Mouse (Mus musculus): ENCODE results near the gene Gm21988. TPM values are rescaled to one million over a fixed set of nuclear protein-coding genes. Genes with fewer than 3 reads are reported as not detected.

Gene Gm21988
- total RNA-seq, 1 experiment, result 2.4 TPM

- Histone ChIP-seq H3K4me3 (ENCODE audit: insufficient read depth in 1 of 2, low read depth in 1 of 2, low read length in 2 of 2, poor library complexity in 1 of 2, severe bottlenecking in 1 of 2) (no peak overlapping the region), H3K4me1 (ENCODE audit: control insufficient read depth in 2 of 2, insufficient read depth in 2 of 2, low read length in 2 of 2, poor library complexity in 1 of 2) (peaks cover 2 to 18% of the 10 kb centered on the region in 2 experiments; a peak in 2 of 4 replicates), H3K9me3 (ENCODE audit: control insufficient read depth, insufficient read depth, low read depth, low read length) (no peaks in the 10 kb centered on the region), H3K36me3 (ENCODE audit: control insufficient read depth, insufficient read depth, low read length, poor library complexity, severe bottlenecking) (peaks cover 9% of the 10 kb centered on the region), H3K9ac (ENCODE audit: insufficient read depth, low read depth, low read length, poor library complexity, severe bottlenecking) (no peak overlapping the region), H3K27ac (ENCODE audit: insufficient read depth, low read depth, low read length, poor library complexity, severe bottlenecking) (no peak overlapping the region)
- TF ChIP-seq HCFC1 (IDR thresholded peaks at IDR 0.05; ENCODE audit: borderline replicate concordance, insufficient read depth, low read length) (no peak), ZNF384 (IDR thresholded peaks at IDR 0.05; ENCODE audit: low read depth, low read length) (no peak), ZC3H11A (IDR thresholded peaks at IDR 0.05; ENCODE audit: borderline replicate concordance, low read depth, low read length) (no peak), CHD2 (IDR thresholded peaks at IDR 0.05; ENCODE audit: low read depth, low read length) (no peak), MAFK (IDR thresholded peaks at IDR 0.05; ENCODE audit: insufficient read depth, low read depth, low read length) (no peak)
- in situ Hi-C loops (cut with MboI; ENCODE audit: low sequenced_read_pairs in 2 of 2, unreplicated experiment in 2 of 2), result loop anchor here in 1 of 2 experiments (10.0 kb wide), 1 partner anchor 281 kb away; the partner anchor contains the start of gene Ybx2
- no peak for DNase-seq (ENCODE audit: low read depth, low spot score)
Observed at GRCm38 (mm10) chr11:70216103-70216502, 23.5 kb downstream of the Gm21988 start.

- H3K9me3 ChIP-seq (ENCODE audit: control insufficient read depth, insufficient read depth, low read depth, low read length), result no peaks in the 10 kb centered on the region
- H3K36me3 ChIP-seq (ENCODE audit: control insufficient read depth, insufficient read depth, low read length, poor library complexity, severe bottlenecking), result peaks cover 9% of the 10 kb centered on the region
- DNase-seq (ENCODE audit: low read depth, low spot score), result no peak
- in situ Hi-C loops (cut with MboI; ENCODE audit: low sequenced_read_pairs in 2 of 2, unreplicated experiment in 2 of 2), result loop anchor here in 1 of 2 experiments (10.0 kb wide), 1 partner anchor 280 kb away; the partner anchor contains the start of gene Ybx2
- H3K4me1 ChIP-seq (ENCODE audit: control insufficient read depth in 2 of 2, insufficient read depth in 2 of 2, low read length in 2 of 2, poor library complexity in 1 of 2), result peaks cover 2 to 21% of the 10 kb centered on the region in 2 experiments; a peak in 2 of 4 replicates
- no peak for TF ChIP-seq HCFC1 (IDR thresholded peaks at IDR 0.05; ENCODE audit: borderline replicate concordance, insufficient read depth, low read length)
- TF ChIP-seq MAFK (IDR thresholded peaks at IDR 0.05; ENCODE audit: insufficient read depth, low read depth, low read length), result no peak
- no peak for TF ChIP-seq ZC3H11A (IDR thresholded peaks at IDR 0.05; ENCODE audit: borderline replicate concordance, low read depth, low read length)
- TF ChIP-seq ZNF384 (IDR thresholded peaks at IDR 0.05; ENCODE audit: low read depth, low read length), result no peak
- TF ChIP-seq CHD2 (IDR thresholded peaks at IDR 0.05; ENCODE audit: low read depth, low read length), result no peak
- no peak overlapping the region for H3K27ac ChIP-seq (ENCODE audit: insufficient read depth, low read depth, low read length, poor library complexity, severe bottlenecking)
- H3K9ac ChIP-seq (ENCODE audit: insufficient read depth, low read depth, low read length, poor library complexity, severe bottlenecking), result peak overlapping the region; percentile 32; the same call in 1 of the 2 replicates
- H3K4me3 ChIP-seq (ENCODE audit: insufficient read depth in 1 of 2, low read depth in 1 of 2, low read length in 2 of 2, poor library complexity in 1 of 2, severe bottlenecking in 1 of 2), result peak overlapping the region; percentile 37 to 63; a peak in 3 of 4 replicates
Observed at GRCm38 (mm10) chr11:70215301-70215700, 24.3 kb downstream of the Gm21988 start.

DNA sequence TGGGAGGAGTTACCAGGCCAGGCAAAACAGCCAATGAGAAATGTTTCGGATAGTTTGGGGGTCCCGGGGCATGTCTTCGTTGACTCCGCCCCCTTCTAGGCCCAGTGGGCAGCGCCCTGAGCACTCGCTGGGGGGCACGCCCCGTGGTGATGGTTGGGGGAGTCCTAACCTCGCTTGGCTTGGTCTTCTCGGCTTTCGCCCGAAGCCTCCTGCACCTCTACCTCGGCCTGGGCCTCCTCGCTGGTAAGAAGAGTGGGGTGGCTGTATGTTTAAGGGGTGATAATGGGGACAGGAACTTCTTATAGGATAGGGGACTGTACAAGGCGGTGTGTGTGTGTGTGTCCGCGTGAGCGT, 24.8 kb downstream of the Gm21988 start:
- TF ChIP-seq ZNF384 (IDR thresholded peaks at IDR 0.05; ENCODE audit: low read depth, low read length), result no peak
- peaks cover 9% of the 10 kb centered on the region for H3K36me3 ChIP-seq (ENCODE audit: control insufficient read depth, insufficient read depth, low read length, poor library complexity, severe bottlenecking)
- peak overlapping the region; percentile 26; the same call in 1 of the 2 replicates for H3K9ac ChIP-seq (ENCODE audit: insufficient read depth, low read depth, low read length, poor library complexity, severe bottlenecking)
- DNase-seq (ENCODE audit: low read depth, low spot score), result no peak
- in situ Hi-C loops (cut with MboI; ENCODE audit: low sequenced_read_pairs in 2 of 2, unreplicated experiment in 2 of 2), result loop anchor here in 1 of 2 experiments (10.0 kb wide), 1 partner anchor 280 kb away; the partner anchor contains the start of gene Ybx2
- H3K4me3 ChIP-seq (ENCODE audit: insufficient read depth in 1 of 2, low read depth in 1 of 2, low read length in 2 of 2, poor library complexity in 1 of 2, severe bottlenecking in 1 of 2), result peak overlapping the region; percentile 37 to 63
- H3K27ac ChIP-seq (ENCODE audit: insufficient read depth, low read depth, low read length, poor library complexity, severe bottlenecking), result no peak overlapping the region
- no peaks in the 10 kb centered on the region for H3K9me3 ChIP-seq (ENCODE audit: control insufficient read depth, insufficient read depth, low read depth, low read length)
- peaks cover 2 to 21% of the 10 kb centered on the region in 2 experiments; a peak in 2 of 4 replicates for H3K4me1 ChIP-seq (ENCODE audit: control insufficient read depth in 2 of 2, insufficient read depth in 2 of 2, low read length in 2 of 2, poor library complexity in 1 of 2)

DNA sequence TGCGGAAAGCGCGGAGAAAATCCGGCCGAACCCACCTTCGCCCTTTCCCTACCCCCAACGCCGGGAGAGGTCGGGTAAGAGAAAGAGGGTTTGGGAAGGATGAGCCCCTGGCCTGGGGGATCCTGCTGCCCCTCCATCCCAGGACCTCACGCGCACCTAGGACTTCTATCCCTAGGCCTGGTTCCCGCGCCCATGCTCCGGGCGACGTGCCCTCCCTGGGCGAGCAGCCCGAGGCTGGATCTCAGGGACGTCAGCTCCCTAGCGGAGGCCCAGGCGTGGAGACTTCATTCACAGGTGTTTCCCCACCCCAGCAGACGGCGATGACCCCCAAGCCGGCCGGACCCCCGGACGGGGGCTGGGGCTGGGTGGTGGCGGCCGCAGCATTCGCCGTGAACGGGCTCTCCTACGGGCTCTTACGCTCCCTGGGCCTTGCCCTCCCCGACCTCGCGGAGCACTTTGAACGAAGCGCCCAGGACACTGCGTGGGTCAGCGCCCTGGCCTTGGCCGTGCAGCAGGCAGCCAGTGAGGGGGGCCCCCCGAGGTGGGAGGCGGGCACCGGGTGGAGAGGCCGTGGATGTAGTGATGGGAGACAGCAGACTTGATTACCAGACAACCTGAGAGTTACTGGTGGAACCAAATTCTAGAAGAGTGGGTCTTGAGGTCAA, 25.3 kb downstream of the Gm21988 start:
- peaks cover 9% of the 10 kb centered on the region for H3K36me3 ChIP-seq (ENCODE audit: control insufficient read depth, insufficient read depth, low read length, poor library complexity, severe bottlenecking)
- H3K9me3 ChIP-seq (ENCODE audit: control insufficient read depth, insufficient read depth, low read depth, low read length), result no peaks in the 10 kb centered on the region
- peak overlapping the region; percentile 37 to 63 for H3K4me3 ChIP-seq (ENCODE audit: insufficient read depth in 1 of 2, low read depth in 1 of 2, low read length in 2 of 2, poor library complexity in 1 of 2, severe bottlenecking in 1 of 2)
- peak overlapping the region; percentile 68 for H3K9ac ChIP-seq (ENCODE audit: insufficient read depth, low read depth, low read length, poor library complexity, severe bottlenecking)
- no peak overlapping the region for H3K27ac ChIP-seq (ENCODE audit: insufficient read depth, low read depth, low read length, poor library complexity, severe bottlenecking)
- H3K4me1 ChIP-seq (ENCODE audit: control insufficient read depth in 2 of 2, insufficient read depth in 2 of 2, low read length in 2 of 2, poor library complexity in 1 of 2), result peaks cover 2 to 23% of the 10 kb centered on the region in 2 experiments; a peak in 2 of 4 replicates
- TF ChIP-seq MAFK (IDR thresholded peaks at IDR 0.05; ENCODE audit: insufficient read depth, low read depth, low read length) (no peak), ZC3H11A (IDR thresholded peaks at IDR 0.05; ENCODE audit: borderline replicate concordance, low read depth, low read length) (no peak), CHD2 (IDR thresholded peaks at IDR 0.05; ENCODE audit: low read depth, low read length) (no peak), ZNF384 (IDR thresholded peaks at IDR 0.05; ENCODE audit: low read depth, low read length) (no peak), HCFC1 (IDR thresholded peaks at IDR 0.05; ENCODE audit: borderline replicate concordance, insufficient read depth, low read length) (no peak)
- in situ Hi-C loops (cut with MboI; ENCODE audit: low sequenced_read_pairs in 2 of 2, unreplicated experiment in 2 of 2), result loop anchor here in 1 of 2 experiments (10.0 kb wide), 1 partner anchor 280 kb away; the partner anchor contains the start of gene Ybx2
- DNase-seq (ENCODE audit: low read depth, low spot score), result no peak
